ENCODE assay signal across 8 mouse cellular contexts in the genomic region with DNA sequence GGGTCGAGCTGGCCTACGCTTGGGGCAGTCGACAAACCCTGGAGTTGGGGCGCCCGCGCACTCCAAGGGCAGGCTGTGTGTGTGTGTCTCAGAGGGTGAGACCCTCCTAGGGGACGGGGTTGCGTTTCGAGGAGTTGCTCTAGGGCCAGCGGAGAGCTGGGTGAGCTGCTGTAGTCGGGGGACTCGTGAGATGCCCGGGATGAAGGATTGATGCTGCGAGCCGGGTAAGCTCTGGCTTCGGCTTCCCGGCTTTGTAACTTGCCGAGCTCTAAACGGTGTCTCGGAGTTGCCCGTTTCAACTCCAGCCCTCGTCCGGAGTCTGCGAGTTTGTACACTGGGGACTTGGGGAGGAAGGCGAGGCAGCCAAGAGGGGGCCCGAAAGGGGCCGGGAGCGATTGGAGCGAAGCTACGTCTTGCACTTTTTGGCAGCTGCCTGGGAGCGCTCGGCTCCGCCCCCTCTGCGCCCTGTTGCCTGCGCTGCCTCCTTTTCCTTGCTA. TPM values are rescaled to one million over a fixed set of nuclear protein-coding genes. Genes with fewer than 3 reads are reported as not detected.
DNase-seq lines count a peak whose midpoint lies in the region; ATAC-seq lines count a peak whose summit lies in the region.

No protein-coding gene starts in this region.

- H3K27ac ChIP-seq in hindbrain, embryonic 12.5 days: peak overlapping the region; percentile 97

- 0 out of 2 replicates have a peak, but pooled peaks cover 3% of the 10 kb centered on the region for H3K27me3 ChIP-seq in hindbrain, embryonic 12.5 days

- H3K4me2 ChIP-seq in hindbrain, embryonic 12.5 days (replicated peaks): peak overlapping the region; percentile 94

- 0 out of 2 replicates have a peak, but pooled peaks cover 9% of the 10 kb centered on the region for H3K36me3 ChIP-seq in hindbrain, embryonic 12.5 days

- peak; percentile 93 for DNase-seq in NIH3T3 (ENCODE audit: low read depth)
- peak; percentile 72 to 82 for DNase-seq in cerebellum, postnatal 10 days
- DNase-seq in frontal cortex, postnatal 10 days (ENCODE audit: low spot score in 2 of 2): peak; percentile 22 to 59
- DNase-seq in layer of hippocampus, postnatal 25 days (ENCODE audit: extremely low spot score in 1 of 2, low spot score in 1 of 2): peak; percentile 36 to 44
- peak; percentile 48 for DNase-seq in lung, postnatal 25 days (ENCODE audit: low spot score)
- DNase-seq in right cerebral cortex, adult 18-20 months: peak; percentile 57
- DNase-seq in urinary bladder, adult 2 months (ENCODE audit: low spot score): peak; percentile 46

- under 1% methylated on average over 35 of the region's 35 CpGs for WGBS in hindbrain, embryonic 12.5 days

- H3K9ac ChIP-seq in hindbrain, embryonic 12.5 days: peak overlapping the region; percentile 98

- peak; percentile 76 for ATAC-seq in hindbrain, embryonic 12.5 days (ENCODE audit: low FRiP score)

- no peaks in the 10 kb centered on the region for H3K9me3 ChIP-seq in hindbrain, embryonic 12.5 days (replicated peaks)

- H3K4me3 ChIP-seq in hindbrain, embryonic 12.5 days: peak overlapping the region; percentile 97

- peaks cover 4% of the 10 kb centered on the region for H3K4me1 ChIP-seq in hindbrain, embryonic 12.5 days

RNA-seq across cellular contexts. Expression of a gene that starts 6.6 kb away (rescaled TPM):
- polyA plus RNA-seq in hindbrain, embryonic 12.5 days (2016; fragmentation: Nextera tagmentation; extraction: Ambion mirVana): 25.0 and 26.3 TPM in 2 replicates
- total RNA-seq in layer of hippocampus, postnatal 25 days (2021): 10 to 100 TPM; 24.0 to 30.4 TPM
- 11.0 and 11.9 TPM in 2 replicates for polyA plus RNA-seq in urinary bladder, adult 2 months (2012; rRNA removed)

Comparison
In these comparisons a context has a peak if more than half of its experiments do, and no peak if none do; other contexts are left out.
1. Peak in every context shown above with its lines: DNase-seq, ATAC-seq, H3K4me3 ChIP-seq and H3K27ac ChIP-seq.
2. DNase-seq: peak in every context shown above with its lines; median percentile 93 in NIH3T3; 77 in cerebellum, postnatal 10 days; 57 in right cerebral cortex, adult 18-20 months; 48 in lung, postnatal 25 days; 46 in urinary bladder, adult 2 months; 40 in frontal cortex, postnatal 10 days; 40 in layer of hippocampus, postnatal 25 days.